Mouse (Mus musculus) splenic B cell, adult 2 months (primary cell): ENCODE data around the gene Chchd6.

Experiments used
- DNase-seq: peaks from one replicate; pipeline ENCODE4 v3.0.0-alpha.2; 2011; ENCODE audit warnings: low read depth, low spot score
- H3K27me3 ChIP-seq: 2 replicates; pipeline ENCODE4 v1.6.1; 2012; ENCODE audit warnings: mild to moderate bottlenecking, low read length, moderate library complexity, mixed read lengths; ENCODE audit not compliant: control insufficient read depth, poor library complexity, insufficient read depth, severe bottlenecking
- H3K36me3 ChIP-seq: 2 replicates; pipeline ENCODE4 v1.6.1; 2012; ENCODE audit warnings: mild to moderate bottlenecking, low read length, moderate library complexity, mixed read lengths; ENCODE audit not compliant: control insufficient read depth, poor library complexity, insufficient read depth, severe bottlenecking

Gene Chchd6

DNA sequence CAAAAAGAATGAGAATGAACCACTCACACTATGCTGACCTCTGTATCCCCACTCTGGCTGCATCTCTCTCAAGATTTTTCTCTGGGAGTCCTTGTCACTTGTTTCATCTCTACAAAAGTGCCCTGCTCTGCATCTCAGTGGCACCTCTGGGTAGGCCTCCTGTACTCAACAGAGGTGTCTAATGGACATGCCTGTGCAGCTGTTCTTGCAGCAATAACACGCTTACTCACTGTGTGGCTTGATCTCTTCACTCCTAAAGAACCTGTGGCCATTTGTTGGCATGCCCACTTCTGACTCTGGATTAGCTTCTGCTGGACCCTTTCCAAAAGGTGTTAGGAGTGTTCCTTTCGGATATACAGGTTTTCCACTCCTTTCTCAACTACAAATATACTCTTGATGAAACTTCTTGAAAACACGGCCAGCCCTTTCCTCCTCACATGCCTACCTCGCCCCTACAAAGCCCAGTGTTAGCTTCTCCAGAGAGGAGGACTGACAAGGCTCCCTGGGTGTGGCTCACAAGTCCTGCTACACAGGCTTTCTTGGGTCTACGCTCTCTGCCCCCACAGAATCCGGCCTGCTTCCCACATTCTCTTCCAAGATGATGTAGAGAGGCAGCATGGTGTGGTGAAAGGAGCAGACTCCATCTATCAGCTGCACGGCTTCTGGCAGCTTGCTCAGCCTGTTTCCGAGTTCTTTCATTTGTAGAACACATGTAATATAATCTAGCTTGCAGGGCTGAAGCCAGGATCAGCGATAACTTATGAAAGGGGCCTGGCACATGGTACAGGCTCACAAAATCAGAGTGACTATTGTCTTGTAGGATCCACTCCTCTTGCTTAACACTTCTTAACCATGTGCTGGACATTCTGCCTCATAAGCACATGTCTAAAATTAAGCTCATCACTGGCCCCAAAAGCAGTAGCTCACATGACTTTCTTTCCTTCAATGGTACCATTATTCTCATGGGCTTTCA, 133.9 kb downstream of the Chchd6 start:
- H3K36me3 ChIP-seq, result no peaks in the 10 kb centered on the region
- H3K27me3 ChIP-seq, result no peaks in the 10 kb centered on the region; the same call in 1 of the 2 replicates
- no peak for DNase-seq

DNA sequence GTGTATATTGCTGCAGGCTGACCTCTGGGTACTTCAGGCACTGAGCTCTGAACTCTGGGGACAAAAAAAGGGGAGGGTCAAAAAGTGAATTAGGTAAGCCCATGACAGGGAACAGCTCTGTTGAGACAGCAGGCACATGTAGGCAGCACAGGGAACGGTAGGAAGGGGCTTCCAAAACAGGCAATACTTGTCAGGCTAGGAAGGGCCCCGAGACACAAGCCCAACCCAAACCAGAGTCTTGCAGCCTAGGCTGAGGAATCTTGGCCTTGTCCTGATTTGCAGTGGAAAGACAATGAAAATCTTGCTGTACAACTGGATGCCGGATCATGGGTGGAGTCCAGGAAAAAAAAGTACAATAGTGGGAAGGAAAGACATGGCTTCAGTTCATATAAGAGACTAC, 135.8 kb downstream of the Chchd6 start:
- no peaks in the 10 kb centered on the region; the same call in 1 of the 2 replicates for H3K27me3 ChIP-seq
- no peaks in the 10 kb centered on the region for H3K36me3 ChIP-seq
- DNase-seq, result no peak

DNA sequence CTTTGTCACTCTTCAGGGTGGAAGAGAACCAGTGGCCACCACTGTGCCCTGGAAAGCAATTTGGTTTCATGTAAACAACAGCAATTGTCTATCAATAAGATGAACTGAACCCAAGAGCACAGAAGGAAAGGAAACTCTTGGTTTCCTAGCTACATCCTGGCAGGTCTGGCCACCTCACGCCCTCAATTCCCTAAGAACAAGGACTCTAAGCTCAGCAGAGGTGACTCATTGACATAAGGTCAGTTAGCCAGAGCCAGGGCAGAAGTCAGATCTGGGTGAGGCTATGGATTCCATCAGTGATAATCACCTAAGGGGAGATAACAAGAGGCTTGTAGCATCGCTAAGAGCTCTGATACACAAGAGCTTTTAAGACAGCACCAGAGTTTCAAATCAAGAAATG, 137.9 kb downstream of the Chchd6 start:
- H3K36me3 ChIP-seq, result no peaks in the 10 kb centered on the region
- no peak for DNase-seq
- no peaks in the 10 kb centered on the region; the same call in 1 of the 2 replicates for H3K27me3 ChIP-seq

DNA sequence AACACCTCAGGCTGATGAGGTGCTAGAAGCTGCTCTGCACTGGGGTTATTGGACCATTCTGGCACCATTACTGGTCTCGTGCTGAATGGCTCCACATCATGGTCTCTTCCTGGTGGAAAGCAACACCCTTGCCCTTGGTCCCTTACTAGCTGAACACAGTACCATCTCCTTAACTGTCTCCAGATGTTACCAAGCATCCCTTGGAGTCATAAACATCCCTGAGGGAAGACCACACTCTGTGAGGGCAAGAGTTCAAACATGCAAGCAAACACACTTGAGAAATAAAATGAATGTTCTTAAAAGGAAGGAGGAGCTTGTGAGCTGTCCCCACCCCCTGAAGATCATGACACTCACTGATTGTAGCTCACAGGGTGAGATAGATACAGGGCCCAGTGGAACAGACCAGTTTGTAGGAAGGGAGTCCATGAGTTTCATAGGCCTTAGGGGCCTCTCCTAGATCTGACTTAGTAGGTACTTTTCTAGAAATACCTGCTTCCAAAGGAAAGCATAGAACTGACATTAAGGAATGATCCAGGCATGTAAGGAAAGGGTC, 139.0 kb downstream of the Chchd6 start:
- no peaks in the 10 kb centered on the region; the same call in 1 of the 2 replicates for H3K27me3 ChIP-seq
- H3K36me3 ChIP-seq, result no peaks in the 10 kb centered on the region
- no peak for DNase-seq

DNA sequence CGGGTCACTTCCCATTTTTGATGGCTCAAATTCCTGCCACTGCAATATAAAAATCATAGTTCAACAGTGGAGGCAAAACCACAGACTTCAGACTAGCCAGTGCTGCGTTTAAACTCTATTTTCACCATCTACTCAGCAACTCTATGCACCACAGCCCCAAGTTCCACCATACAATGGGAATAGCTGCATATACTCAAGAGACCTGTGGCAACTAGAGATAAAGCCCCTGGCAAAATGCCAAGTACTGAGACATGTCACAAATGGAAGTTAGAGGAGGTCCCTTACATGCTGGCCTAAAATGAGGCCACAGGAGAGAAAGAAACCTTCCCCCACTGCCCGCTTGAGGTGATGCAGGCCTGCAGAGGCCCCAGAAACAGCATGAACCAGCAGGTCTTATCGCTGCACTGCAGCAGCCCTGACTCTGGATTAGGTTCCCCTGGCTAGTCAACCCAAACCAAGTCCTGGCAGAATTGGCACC, 139.9 kb downstream of the Chchd6 start:
- DNase-seq, result no peak
- H3K27me3 ChIP-seq, result no peaks in the 10 kb centered on the region
- H3K36me3 ChIP-seq, result no peaks in the 10 kb centered on the region

DNA sequence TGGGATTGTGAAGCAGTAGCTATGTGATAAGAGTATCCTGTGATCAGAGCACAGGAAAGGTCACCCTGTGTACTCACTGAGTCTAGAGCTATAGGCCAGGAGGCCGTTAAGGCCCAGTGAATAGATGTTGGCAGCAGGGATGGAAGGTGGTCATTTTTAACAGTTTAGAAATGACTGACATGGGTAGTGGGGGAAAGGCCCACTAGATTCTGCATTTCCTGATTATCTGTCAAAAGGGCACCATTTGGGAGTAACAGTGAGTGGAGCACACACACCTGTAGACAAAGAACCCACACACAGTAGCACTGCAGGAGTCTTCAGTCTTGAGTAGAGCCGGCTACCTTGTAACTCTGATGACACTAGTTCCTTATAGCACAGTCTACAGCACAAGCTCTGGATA, 141.0 kb downstream of the Chchd6 start:
- DNase-seq, result no peak
- Histone ChIP-seq H3K27me3 (no peaks in the 10 kb centered on the region), H3K36me3 (no peaks in the 10 kb centered on the region)

DNA sequence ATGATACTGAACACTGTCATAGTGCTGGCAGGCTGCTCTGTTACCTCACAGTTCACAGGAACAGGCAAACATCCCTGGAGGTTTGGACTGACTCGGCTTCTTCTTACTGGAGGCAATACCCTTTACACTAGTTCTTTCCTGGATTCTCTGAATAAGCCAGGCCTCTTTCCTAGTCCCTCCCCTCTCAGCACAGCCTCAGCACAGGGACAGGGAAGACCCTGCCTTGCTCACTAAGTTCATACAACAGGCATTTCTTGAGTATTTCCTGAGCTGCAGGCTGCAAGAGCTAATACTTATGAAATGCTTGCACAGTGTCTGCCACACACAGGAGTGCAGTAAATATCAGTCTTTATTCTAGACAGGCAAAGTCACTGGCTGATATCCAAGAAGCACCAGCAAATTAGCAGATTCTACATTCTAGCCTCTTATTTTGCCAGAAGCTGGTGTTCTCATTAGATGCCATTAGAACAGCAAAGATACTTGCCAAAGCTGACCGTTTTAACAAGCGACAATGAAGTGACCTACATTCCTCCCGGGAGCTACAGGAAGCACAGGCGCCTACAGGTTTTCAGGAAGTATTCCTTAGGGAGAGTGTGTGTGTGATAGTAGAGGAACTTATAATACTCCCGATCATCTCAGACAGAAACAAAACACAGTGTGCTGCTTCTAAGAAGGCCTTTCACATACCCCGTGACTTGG, 142.3 kb downstream of the Chchd6 start:
- no peaks in the 10 kb centered on the region for H3K36me3 ChIP-seq
- no peak for DNase-seq
- no peaks in the 10 kb centered on the region for H3K27me3 ChIP-seq

DNA sequence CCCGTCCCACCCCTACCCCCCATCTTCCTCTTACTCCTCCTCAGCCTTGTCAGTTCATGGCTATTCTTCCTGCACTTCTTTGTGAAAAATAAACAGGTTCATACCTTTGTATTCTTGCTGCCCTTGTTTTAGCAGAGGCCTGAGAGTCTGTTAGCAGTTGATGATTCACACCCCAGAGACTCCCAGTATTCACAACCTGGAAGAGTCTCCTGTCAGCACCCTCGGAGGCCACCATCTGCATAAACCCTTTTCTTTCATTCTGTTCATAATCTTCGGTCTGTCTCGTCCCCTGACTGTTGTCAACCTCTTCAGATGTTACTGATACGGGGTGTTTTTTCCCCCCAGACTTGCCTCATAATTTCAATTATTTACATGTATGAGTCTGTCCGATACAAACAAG, 143.1 kb downstream of the Chchd6 start:
- no peaks in the 10 kb centered on the region for H3K36me3 ChIP-seq
- no peaks in the 10 kb centered on the region for H3K27me3 ChIP-seq
- no peak for DNase-seq

DNA sequence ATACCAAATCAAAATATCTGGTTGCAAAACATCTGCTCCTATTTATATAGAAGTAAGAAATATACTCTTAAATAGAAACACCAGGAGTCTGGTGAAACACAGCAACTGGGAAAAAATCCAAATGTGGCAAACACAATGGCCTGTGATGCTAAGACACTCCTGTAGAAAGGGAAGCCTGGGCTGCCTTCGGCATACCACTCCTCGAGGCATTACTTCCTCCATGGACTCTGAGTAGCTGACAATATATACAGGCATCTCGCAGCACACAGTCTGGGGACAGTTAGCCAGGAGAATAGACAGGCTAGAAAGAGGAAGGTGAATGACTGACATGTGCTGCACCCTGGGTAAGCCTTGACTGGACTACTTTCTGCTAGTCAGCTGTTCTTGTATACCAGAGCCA, 146.7 kb downstream of the Chchd6 start:
- H3K27me3 ChIP-seq, result no peaks in the 10 kb centered on the region
- no peak for DNase-seq
- H3K36me3 ChIP-seq, result no peaks in the 10 kb centered on the region

DNA sequence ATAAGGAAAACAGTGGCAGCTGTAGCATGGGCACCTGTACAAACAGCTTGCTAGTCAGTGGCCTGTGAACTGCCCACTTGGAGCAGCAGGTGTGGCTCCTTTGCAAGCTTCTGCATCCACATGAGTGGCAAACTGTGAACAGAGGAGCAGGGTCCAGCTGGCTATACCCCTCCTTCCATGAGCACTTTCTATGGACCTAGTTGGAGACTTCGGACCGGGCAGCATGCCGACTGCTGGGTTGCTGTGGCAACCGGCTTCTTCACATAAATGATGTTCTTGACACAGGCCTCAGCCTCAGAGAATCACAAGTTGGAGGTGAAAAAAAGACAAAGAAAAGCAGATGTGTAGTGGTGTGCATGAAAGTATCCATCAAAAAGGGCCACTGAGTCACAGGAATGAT, 154.8 kb downstream of the Chchd6 start:
- DNase-seq, result no peak
- H3K27me3 ChIP-seq, result no peaks in the 10 kb centered on the region
- no peaks in the 10 kb centered on the region for H3K36me3 ChIP-seq

DNA sequence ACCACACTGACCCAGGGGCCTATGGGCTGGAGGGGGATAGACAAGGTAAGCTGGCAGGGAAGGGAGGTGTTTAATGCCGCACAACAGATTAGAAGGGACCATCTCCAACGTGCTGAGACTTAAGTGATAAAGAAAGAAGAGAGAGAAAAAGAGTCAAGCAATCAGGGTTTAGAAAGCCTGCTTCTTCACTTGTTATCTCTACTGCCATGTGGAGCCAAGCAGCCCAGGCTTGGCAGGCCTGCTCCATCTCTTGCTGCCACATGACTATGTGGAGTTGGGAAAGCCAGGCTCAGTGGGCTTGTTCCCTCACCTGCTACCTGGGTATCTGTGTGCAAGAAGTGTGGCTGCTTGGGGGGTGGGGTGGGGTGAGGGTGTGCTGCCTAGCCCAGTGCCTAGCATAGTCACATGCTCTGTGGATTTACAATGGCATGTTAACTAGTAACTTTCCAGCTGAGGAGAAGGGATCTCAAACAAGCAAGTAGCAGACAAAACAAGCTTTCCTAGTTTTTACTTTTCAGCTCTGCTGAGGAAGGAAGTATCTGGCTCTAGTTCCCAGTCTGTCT, 163.5 kb downstream of the Chchd6 start:
- Histone ChIP-seq H3K36me3 (no peaks in the 10 kb centered on the region), H3K27me3 (no peaks in the 10 kb centered on the region)
- DNase-seq, result no peak

DNA sequence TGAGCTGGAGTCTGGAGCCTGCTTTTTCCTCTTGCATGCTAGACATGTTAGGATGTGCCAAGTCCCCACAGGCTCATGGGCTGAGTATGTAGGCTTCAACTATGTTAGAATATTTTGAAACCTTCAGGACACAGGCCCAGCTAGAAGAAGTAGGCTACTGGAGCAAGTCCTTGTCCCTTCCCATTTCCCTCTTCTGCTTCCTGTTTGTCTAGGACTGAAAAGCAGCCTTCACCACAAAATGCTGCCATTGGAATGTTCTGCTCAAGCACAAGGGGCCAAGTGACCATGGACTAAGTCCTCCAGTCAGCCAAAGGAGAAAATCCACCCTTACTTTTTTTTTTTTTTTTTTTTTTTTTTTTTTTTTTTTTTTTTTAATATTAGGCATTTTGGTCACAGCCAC, 164.7 kb downstream of the Chchd6 start:
- DNase-seq, result no peak
- no peaks in the 10 kb centered on the region for H3K36me3 ChIP-seq
- no peaks in the 10 kb centered on the region for H3K27me3 ChIP-seq

DNA sequence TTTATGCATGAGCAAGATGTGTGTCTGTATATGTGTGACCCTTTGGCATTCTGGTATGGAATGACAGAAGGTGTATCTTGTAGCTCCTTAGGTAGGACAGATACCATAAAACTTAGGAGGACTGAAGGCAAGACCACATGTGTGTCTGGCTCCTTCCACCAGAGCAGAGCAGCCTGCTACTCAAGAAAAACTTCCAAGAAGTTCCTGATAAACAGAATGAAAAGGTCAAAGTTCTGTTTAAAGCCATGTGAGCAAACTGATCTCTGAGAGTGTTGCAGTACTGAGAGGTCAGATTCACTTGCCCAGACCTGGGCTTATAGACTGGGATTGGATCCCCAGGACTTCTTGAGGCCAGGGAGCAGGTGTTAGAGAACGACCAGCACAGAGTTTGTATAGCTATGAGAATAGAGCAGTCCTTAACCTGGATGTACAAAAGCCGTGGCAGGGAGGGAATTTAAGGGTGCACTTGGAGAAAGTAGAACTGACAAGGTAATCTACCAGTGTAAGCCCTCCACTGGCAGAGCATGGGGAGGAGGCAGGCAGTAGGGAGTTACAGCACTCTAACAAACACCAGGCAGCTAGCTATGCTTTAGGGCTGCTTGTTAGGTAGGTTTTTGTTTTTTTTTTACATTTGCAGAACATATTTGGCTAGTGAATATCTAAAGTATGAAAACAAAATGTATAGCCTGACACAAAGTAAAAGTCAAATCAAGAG, 166.6 kb downstream of the Chchd6 start:
- H3K27me3 ChIP-seq, result no peaks in the 10 kb centered on the region
- H3K36me3 ChIP-seq, result no peaks in the 10 kb centered on the region
- no peak for DNase-seq

DNA sequence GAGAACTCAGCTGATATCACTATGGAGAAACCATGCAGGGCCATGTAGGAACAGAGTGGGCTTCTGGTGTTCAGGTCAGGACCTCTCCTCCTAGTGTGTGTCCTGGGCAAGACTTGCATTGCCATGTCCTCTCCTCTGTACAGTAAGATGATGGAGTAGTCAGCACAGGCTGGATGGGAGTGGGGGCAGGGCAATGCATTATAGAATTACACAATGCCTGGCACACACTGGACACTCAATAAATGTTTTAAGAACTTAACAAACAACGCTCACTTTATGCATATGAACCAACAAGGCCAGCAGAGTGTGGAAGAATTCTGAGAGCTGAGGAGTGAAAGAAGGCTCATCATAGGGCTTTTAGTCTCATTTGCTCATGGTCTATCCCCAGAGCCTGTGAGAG, 171.0 kb downstream of the Chchd6 start:
- DNase-seq, result no peak
- H3K36me3 ChIP-seq, result no peaks in the 10 kb centered on the region
- no peaks in the 10 kb centered on the region for H3K27me3 ChIP-seq
